Mouse (Mus musculus): ENCODE measurements at regions not wholly inside any gene's neighbourhood (a gene's known extent, or its start where the extent isn't known, plus 50 kb on each side); places are given as distances from the start of the nearest gene placed in this dataset.

DNA sequence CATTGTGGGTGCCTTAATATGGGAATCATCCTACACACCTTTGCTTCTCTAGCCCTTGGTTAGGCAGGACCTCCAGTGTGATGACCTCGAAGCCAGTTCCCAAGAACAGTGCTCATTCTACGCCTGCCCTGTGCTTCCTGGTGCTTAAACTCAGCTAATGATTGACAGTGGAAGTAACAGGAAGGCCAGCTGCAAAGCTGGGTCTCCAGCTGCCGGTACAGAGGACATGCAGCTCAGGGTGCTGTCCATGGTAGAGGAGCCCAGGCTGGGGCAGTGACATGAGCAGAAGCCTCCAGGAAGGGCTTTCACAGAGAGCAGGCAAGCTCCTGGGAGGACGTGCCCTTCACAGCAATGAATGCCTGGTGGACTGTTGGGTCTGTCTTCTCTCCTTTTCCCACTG lies 293.6 kb downstream of the 3100002H09Rik start:
- TF ChIP-seq CTCF (IDR thresholded peaks at IDR 0.05; ENCODE audit: borderline replicate concordance, extremely low read depth, insufficient read depth, insufficient read length) (no peak), POLR2A (IDR thresholded peaks at IDR 0.05; ENCODE audit: borderline replicate concordance, extremely low read depth, insufficient read depth, insufficient read length, poor library complexity, severe bottlenecking) (no peak)

Data from brain, embryonic 14.5 days (tissue).